Mouse (Mus musculus) testis, adult 2 months (tissue): ENCODE data around the gene Zfp763. TPM values are rescaled to one million over a fixed set of nuclear protein-coding genes. Genes with fewer than 3 reads are reported as not detected.
A peak's percentile ranks its signal among the peaks of the same experiment; 100 is the strongest.

Source experiments
- H3K27ac ChIP-seq: fragments of 200-500 bp; 2 replicates; pipeline ENCODE4 v1.5.1; 2012; ENCODE audit warnings: low read depth, low read length; ENCODE audit not compliant: control insufficient read depth, insufficient read depth
- H3K27me3 ChIP-seq: fragments of 200-500 bp; 2 replicates; pipeline ENCODE4 v1.6.1; 2012; ENCODE audit warnings: mild to moderate bottlenecking, low read length, moderate library complexity; ENCODE audit not compliant: control insufficient read depth, insufficient read depth
- H3K36me3 ChIP-seq: fragments of 200-500 bp; 2 replicates; pipeline ENCODE4 v1.6.1; 2012; ENCODE audit warnings: mild to moderate bottlenecking, low read length; ENCODE audit not compliant: control insufficient read depth, insufficient read depth
- H3K4me1 ChIP-seq: fragments of 200-500 bp; 2 replicates; pipeline ENCODE4 v1.6.1; 2012; ENCODE audit warnings: low read length; ENCODE audit not compliant: control insufficient read depth, insufficient read depth
- H3K4me3 ChIP-seq: fragments of 200-500 bp; 2 replicates; pipeline ENCODE4 v1.5.1; 2012; ENCODE audit warnings: low read depth, mild to moderate bottlenecking, low read length, moderate library complexity, mixed read lengths; ENCODE audit not compliant: control insufficient read depth
- CTCF ChIP-seq: fragments of 200-500 bp; IDR thresholded peaks from 2 replicates; pipeline ENCODE4 v1.5.1; 2012; ENCODE audit warnings: low read depth, mild to moderate bottlenecking, inconsistent platforms, low read length, moderate library complexity; ENCODE audit not compliant: control insufficient read depth, insufficient read depth, insufficient replicate concordance
- POLR2A ChIP-seq: fragments of 200-500 bp; IDR thresholded peaks from 2 replicates; pipeline ENCODE4 v1.6.1; 2012; ENCODE audit warnings: low read depth, mild to moderate bottlenecking, inconsistent platforms, low read length, moderate library complexity; ENCODE audit not compliant: control insufficient read depth
- polyA plus RNA-seq: library from polyadenylated mRNA; depleted of rRNA; stranded (reverse); fragments of >200 nt; gene quantifications from 2 replicates; pipeline ENCODE4 v1.2.3, GENCODE M21; 2012; rRNA removed

Zfp763 gene
- polyA plus RNA-seq, 1 experiment, result 1.8 TPM

- peaks cover 4% of the 10 kb centered on the region for H3K4me1 ChIP-seq
- H3K27me3 ChIP-seq, result no peaks in the 10 kb centered on the region
- H3K4me3 ChIP-seq, result no peak overlapping the region
- H3K36me3 ChIP-seq, result no peaks in the 10 kb centered on the region
- TF ChIP-seq POLR2A, result no peak
- no peak for TF ChIP-seq CTCF
- no peak overlapping the region for H3K27ac ChIP-seq
These were observed 34.7 kb downstream of the Zfp763 start for GRCm38 (mm10) chr17:32998492-32998891.

DNA sequence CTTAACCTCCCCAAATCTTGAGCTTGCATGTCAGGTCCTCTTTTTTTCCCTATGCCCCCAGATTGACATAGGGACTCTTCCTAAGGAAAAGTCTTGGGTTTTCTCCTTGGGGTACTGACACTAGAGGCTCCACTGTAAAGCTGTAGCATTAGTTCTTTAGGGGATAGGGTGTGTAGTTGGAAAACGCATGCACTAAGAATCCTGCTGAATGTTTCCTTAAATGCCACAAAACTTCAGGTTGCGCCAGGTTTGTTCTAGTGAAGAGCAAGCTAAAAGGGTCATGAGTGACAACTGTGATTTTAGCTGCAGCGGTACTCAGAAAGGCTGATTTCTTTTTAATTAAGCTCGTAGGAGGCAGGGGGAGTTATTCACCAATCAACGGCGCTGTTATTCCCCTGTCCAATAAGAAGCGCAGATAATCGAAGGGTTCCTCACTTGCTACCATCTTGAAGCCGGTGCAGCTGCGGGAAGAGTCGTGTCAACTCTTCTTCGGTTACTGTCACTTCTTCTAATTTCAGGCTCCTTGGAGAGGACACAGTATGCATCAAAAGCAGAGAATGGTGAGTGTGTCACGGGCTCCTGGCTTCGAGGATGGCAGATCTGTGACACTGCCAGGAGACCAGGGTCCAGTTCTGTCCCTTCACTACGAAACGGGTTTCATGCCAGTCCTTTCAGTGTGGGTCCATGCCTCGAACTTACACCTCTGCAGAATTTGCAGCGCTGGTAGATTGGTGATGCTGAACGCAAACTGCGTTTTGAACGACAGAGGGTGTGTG is 40.3 kb downstream of the Zfp763 start, which contains the start of gene Zfp952:
Gene Zfp952 (plus strand): TSS at position 431 of the 776 bp plus-strand sequence.
- Histone ChIP-seq H3K27ac (peak within 1 kb of the TSS; percentile 76; the same call in 1 of the 2 replicates), H3K4me3 (peak within 1 kb of the TSS; percentile 94), H3K27me3 (no peaks in the 10 kb centered on the region), H3K4me1 (peaks cover 9% of the 10 kb centered on the region), H3K36me3 (no peaks in the 10 kb centered on the region)
- TF ChIP-seq CTCF, result no peak
- peak; percentile 37; the same call in 1 of the 2 replicates for TF ChIP-seq POLR2A

DNA sequence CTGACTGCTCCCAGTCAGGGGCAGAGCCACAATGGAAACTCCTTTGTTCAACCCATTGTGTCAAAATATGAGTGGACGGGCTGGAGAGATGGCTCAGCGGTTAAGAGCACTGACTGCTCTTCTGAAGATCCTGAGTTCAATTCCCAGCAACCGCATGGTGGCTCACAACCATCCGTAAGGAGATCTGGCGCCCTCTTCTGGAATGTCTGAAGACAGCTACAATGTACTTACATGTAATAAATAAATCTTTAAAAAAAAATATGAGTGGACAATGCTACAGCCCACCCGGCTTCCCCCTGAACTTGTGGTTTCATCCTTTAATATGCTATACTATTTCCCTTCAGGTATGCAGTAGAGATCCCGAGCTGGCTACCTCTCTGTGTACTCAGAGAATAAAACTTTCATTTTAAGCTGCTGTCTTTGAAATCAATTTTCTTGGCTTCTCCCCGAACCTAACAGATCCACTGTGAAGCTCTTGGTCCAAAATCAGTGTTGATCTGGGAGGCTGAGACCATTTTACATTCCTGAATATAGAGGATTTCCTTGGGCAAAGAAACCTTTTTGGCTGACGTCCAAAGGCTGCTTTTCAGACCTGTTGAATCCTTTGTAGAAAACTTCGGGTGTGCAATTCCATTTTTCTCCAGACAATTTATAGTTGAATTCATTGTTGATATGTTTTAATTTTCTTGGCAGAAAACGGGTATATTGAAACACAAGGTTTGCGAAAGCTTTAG is 41.1 kb downstream of the Zfp763 start:
- TF ChIP-seq POLR2A (no peak), CTCF (no peak)
- peaks cover 9% of the 10 kb centered on the region for H3K4me1 ChIP-seq
- no peaks in the 10 kb centered on the region for H3K27me3 ChIP-seq
- no peak overlapping the region for H3K27ac ChIP-seq
- H3K4me3 ChIP-seq, result no peak overlapping the region
- H3K36me3 ChIP-seq, result no peaks in the 10 kb centered on the region

DNA sequence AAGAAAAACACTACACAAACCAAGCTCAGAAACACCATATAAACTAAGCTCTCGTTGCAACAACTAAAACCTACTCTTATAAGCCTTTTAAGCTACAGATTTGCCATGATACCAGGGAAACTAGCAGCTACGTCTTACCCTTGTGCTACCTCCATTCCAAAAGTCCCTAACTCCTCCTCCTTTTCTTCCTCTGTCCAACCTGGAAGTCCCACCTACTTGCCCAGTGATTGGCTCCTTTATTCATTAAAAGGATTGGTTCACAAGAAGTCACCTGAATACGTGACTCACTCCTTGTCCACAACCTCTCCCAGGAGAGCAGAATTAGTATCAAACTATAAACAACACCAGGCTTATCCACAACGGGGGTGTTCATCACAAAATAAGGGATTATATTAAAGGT is 46.9 kb downstream of the Zfp763 start:
- Histone ChIP-seq H3K4me3 (no peak overlapping the region), H3K4me1 (no peaks in the 10 kb centered on the region), H3K27me3 (no peaks in the 10 kb centered on the region), H3K27ac (no peak overlapping the region), H3K36me3 (no peaks in the 10 kb centered on the region)
- TF ChIP-seq POLR2A (no peak), CTCF (no peak)

GRCm38 (mm10) chr17:32981361-32981760 is 51.8 kb downstream of the Zfp763 start:
- TF ChIP-seq POLR2A (no peak), CTCF (no peak)
- no peak overlapping the region for H3K4me3 ChIP-seq
- no peaks in the 10 kb centered on the region for H3K27me3 ChIP-seq
- H3K4me1 ChIP-seq, result no peaks in the 10 kb centered on the region
- H3K36me3 ChIP-seq, result no peaks in the 10 kb centered on the region
- no peak overlapping the region for H3K27ac ChIP-seq

Other genes starting within 250 kb of the Zfp763 start
- 1.5 and 2.0 TPM in 2 replicates for gene Zfp871, start 245.1 kb downstream of the Zfp763 start, polyA plus RNA-seq
- 0.05 and 0.10 TPM in 2 replicates for gene Zfp811, start 223.5 kb downstream of the Zfp763 start, polyA plus RNA-seq
- 0.36 and 0.58 TPM in 2 replicates for gene Zfp799, start 203.1 kb downstream of the Zfp763 start, polyA plus RNA-seq
- gene Zfp870, start 141.8 kb downstream of the Zfp763 start, polyA plus RNA-seq, result 0.30 TPM in 2 replicates
- gene Cyp4f14, start 116.1 kb downstream of the Zfp763 start, polyA plus RNA-seq, result 0.77 and 1.1 TPM in 2 replicates
- gene Cyp4f13, start 86.0 kb downstream of the Zfp763 start, polyA plus RNA-seq, result 7.8 and 8.0 TPM in 2 replicates
- gene Zfp472, start 67.6 kb downstream of the Zfp763 start, polyA plus RNA-seq, result 0.64 TPM in 2 replicates
- gene Zfp952, start 40.3 kb downstream of the Zfp763 start, polyA plus RNA-seq, result 1.1 and 1.3 TPM in 2 replicates
- gene 4921501E09Rik, start 34.7 kb upstream of the Zfp763 start, polyA plus RNA-seq, result 5.4 and 7.0 TPM in 2 replicates
- gene Zfp563, start 55.9 kb upstream of the Zfp763 start, polyA plus RNA-seq, result 1.6 and 2.6 TPM in 2 replicates
- gene Morc2b, start 106.3 kb upstream of the Zfp763 start, polyA plus RNA-seq, result 43.9 and 48.7 TPM in 2 replicates
- gene Olfr55, start 135.0 kb upstream of the Zfp763 start, polyA plus RNA-seq, result not detected in 2 replicates
- gene Olfr239, start 157.9 kb upstream of the Zfp763 start, polyA plus RNA-seq, result not detected in 2 replicates
- 0.16 and 0.24 TPM in 2 replicates for gene Olfr1564, start 188.3 kb upstream of the Zfp763 start, polyA plus RNA-seq
- gene Zfp955a, start 221.7 kb upstream of the Zfp763 start, polyA plus RNA-seq, result 1.6 and 2.2 TPM in 2 replicates
- gene Olfr63, start 231.3 kb upstream of the Zfp763 start, polyA plus RNA-seq, result not detected in 2 replicates